Comparison of ENCODE assay signal across 30 mouse cellular contexts in genomic region chr7:46044106-46044505, GRCm38 (mm10). TPM values are rescaled to one million over a fixed set of nuclear protein-coding genes. Genes with fewer than 3 reads are reported as not detected.
"Had no signal": no experiment of that assay in that cellular context is flagged by ENCODE, and none has a peak within 500 bp of the region (broad histone marks: within the 10 kb centered on the region; RNA-seq: fewer than 3 reads in every experiment).

No protein-coding gene starts in this region.

- H3K27me3 ChIP-seq: embryonic facial prominence, embryonic 12.5 days; embryonic facial prominence, embryonic 13.5 days; embryonic facial prominence, embryonic 15.5 days; forebrain, embryonic 12.5 days; forebrain, embryonic 13.5 days; forebrain, embryonic 15.5 days had no signal

- H3K27ac ChIP-seq: embryonic facial prominence, embryonic 12.5 days; embryonic facial prominence, embryonic 13.5 days; embryonic facial prominence, embryonic 15.5 days; forebrain, embryonic 10.5 days; forebrain, embryonic 12.5 days; forebrain, embryonic 13.5 days; forebrain, embryonic 15.5 days; gastrocnemius, adult 2 months had no signal

- H3K4me2 ChIP-seq: embryonic facial prominence, embryonic 12.5 days; embryonic facial prominence, embryonic 13.5 days; embryonic facial prominence, embryonic 15.5 days; forebrain, embryonic 12.5 days; forebrain, embryonic 13.5 days; forebrain, embryonic 15.5 days had no signal

- H3K9ac ChIP-seq: embryonic facial prominence, embryonic 12.5 days; embryonic facial prominence, embryonic 13.5 days; embryonic facial prominence, embryonic 15.5 days; forebrain, embryonic 12.5 days; forebrain, embryonic 13.5 days; forebrain, embryonic 15.5 days; forebrain, postnatal 0 days had no signal

- H3K4me3 ChIP-seq: embryonic facial prominence, embryonic 12.5 days; embryonic facial prominence, embryonic 13.5 days; embryonic facial prominence, embryonic 15.5 days; erythroblast, embryonic 14.5 days; forebrain, embryonic 10.5 days; forebrain, embryonic 12.5 days; forebrain, embryonic 13.5 days; forebrain, embryonic 15.5 days; gastrocnemius, adult 2 months had no signal

- DNase-seq: cerebellum, adult 18-20 months; cerebellum, adult 2 months; cerebellum, adult 8-10 months; cerebellum, adult 9-10 months; cerebellum, adult 9-11 months; cerebellum, postnatal 10 days; cerebellum, postnatal 14 days; cerebellum, postnatal 25 days; cerebellum, postnatal 36 days; embryo, embryonic 11 days; forebrain, postnatal 0 days; gastrocnemius, adult 2 months; gastrocnemius, postnatal 10 days; gastrocnemius, postnatal 14 days; gastrocnemius, postnatal 25 days; gastrocnemius, postnatal 36 days; heart, adult 11 months; heart, adult 18-20 months had no signal

- H3K4me1 ChIP-seq: embryonic facial prominence, embryonic 12.5 days; embryonic facial prominence, embryonic 13.5 days; embryonic facial prominence, embryonic 15.5 days; forebrain, embryonic 12.5 days; forebrain, embryonic 13.5 days; forebrain, embryonic 15.5 days had no signal

- ATAC-seq: forebrain, embryonic 13.5 days; forebrain, embryonic 14.5 days; forebrain, embryonic 15.5 days; forebrain, embryonic 16.5 days; forebrain, postnatal 0 days had no signal

- H3K9me3 ChIP-seq: embryonic facial prominence, embryonic 12.5 days; embryonic facial prominence, embryonic 13.5 days; embryonic facial prominence, embryonic 15.5 days; forebrain, embryonic 10.5 days; forebrain, embryonic 12.5 days; forebrain, embryonic 13.5 days; forebrain, embryonic 15.5 days had no signal

RNA-seq across cellular contexts. Expression of gene Abcc6, which starts 14.0 kb away (rescaled TPM):
- total RNA-seq: common myeloid progenitor, adult 5-6 weeks; gastrocnemius, postnatal 25 days; gastrocnemius, postnatal 36 days; granulocyte monocyte progenitor cell, adult 5-6 weeks; heart, adult 18-20 months had no signal

RNA-seq across cellular contexts. Expression of gene Kcnj11, which starts 56.5 kb away (rescaled TPM):
- total RNA-seq: common myeloid progenitor, adult 5-6 weeks; granulocyte monocyte progenitor cell, adult 5-6 weeks had no signal
